Mouse (Mus musculus) 3134 (cell line): ENCODE measurements around the gene Arhgap6.
A peak's percentile ranks its signal among the peaks of the same experiment; 100 is the strongest.

Experiments
- DNase-seq: peaks from one replicate; pipeline ENCODE4 v3.0.0-alpha.2; 2011; ENCODE audit warnings: low spot score; ENCODE audit not compliant: insufficient read length; ENCODE audit errors: extremely low read depth

Gene Arhgap6

DNA sequence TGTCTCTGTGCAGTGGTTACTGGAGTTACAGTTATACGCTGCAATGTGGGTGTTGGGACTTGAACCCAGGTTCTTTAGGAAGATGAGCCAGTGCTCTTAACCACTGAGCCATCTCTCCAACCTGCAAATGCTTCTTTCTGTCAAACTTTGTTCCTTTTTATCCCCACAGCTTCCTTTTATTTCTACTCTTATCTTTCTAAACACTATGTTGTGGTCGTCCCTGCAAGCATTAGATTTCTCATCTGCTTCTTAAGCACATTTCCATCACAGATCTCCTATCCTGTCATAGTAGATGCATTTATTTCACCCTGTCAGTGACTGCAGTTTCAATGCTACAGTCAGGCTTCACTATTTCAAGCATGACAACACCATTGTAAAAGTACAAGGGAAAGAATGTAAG lies 312.5 kb downstream of the Arhgap6 start:
- DNase-seq = no peak

- no peak for DNase-seq
These were observed 315.1 kb downstream of the Arhgap6 start for GRCm38 (mm10) chrX:169110031-169110430.

DNA sequence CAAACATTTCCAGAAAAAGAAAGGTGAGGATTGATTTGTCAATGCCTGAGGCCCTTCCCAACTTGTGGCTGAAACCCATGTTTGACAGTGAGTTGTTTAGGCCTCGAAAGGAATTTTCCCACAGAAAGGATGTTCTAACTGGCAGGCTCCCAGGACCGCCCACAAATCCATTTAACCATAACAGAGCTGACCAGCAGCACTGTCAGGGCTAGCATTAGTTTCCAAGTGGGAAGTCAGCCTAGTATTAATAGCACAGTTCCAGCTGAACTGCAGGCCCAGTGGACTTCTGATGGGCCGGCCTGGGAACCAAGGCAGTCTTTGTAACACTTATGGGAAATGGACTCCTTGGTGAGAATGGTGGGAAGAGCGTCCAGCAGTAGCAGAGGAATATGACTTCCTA lies 317.8 kb downstream of the Arhgap6 start:
- peak; percentile 25 for DNase-seq

DNA sequence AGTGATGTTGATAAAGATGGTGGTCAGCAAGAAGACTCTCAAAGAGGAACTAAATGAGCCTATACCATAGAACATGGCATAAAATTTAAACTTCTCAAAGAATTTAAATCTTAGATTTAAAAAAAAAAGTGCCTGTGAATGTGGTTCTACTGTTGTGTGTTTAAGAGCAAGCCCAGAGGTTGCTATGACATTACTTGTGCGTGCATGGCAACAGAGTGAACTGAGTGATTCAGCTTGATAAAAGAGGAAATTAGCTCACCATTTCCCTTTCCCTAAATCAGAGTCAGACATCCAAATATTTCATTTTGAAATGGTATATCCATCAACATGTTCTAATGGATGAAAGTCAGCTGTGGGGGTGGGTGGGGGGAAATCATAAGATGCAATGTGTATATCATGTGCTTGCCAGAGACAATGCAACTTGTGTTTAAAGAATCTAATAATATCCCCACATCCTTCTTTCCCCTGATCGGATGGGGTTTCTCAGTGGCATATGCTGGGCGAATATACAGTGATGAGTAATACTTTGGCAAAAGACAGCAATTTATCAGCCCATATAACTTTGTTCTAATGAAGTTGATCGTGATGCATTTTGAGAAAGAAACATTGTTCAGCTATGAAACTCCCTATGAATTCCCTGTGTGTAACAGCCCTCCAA lies 328.3 kb downstream of the Arhgap6 start:
- DNase-seq = peak; percentile 7

- no peak for DNase-seq
These were observed 328.9 kb downstream of the Arhgap6 start for GRCm38 (mm10) chrX:169123773-169124151.

- DNase-seq = no peak
These were observed 344.9 kb downstream of the Arhgap6 start for GRCm38 (mm10) chrX:169139758-169140157.

GRCm38 (mm10) chrX:169140467-169140866 lies 345.6 kb downstream of the Arhgap6 start:
- DNase-seq = no peak

DNA sequence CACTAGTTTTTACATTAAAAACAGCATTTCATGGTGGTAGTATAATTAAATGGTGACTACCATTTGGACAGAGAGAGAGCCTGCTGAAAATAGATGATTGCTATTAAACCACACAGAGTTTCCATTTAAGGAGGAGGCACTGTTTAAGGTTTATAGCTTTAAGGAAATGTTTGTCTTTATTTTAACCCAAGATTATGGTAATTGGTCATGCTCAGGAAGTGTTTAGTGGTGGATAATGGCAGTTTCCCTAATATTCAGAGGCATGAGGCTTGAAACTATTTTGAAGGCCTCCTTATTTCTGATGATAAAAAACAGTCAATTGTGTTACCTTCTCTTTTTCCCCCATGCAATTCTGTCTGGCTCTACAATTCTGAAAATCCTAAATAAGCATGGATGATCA lies 358.9 kb downstream of the Arhgap6 start:
- DNase-seq = no peak

DNA sequence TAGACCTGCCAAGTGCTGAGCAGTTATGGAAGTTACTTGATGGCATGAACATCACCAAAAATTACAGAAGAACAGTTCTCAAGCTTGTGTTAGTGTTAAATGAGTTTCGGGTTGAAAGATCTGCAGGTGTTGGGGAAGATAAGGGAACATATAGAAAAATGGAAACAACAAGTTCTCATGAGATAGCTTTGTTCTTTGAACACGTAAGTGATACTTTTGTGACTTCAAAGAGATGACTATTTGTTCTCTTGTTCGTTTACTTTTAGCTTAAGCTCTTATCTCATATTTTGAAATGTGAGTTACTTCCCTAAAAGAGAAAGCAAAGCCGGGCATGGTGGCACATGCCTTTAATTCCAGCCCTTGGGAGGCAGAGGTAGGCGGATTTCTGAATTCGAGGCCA lies 363.5 kb downstream of the Arhgap6 start:
- DNase-seq = no peak

DNA sequence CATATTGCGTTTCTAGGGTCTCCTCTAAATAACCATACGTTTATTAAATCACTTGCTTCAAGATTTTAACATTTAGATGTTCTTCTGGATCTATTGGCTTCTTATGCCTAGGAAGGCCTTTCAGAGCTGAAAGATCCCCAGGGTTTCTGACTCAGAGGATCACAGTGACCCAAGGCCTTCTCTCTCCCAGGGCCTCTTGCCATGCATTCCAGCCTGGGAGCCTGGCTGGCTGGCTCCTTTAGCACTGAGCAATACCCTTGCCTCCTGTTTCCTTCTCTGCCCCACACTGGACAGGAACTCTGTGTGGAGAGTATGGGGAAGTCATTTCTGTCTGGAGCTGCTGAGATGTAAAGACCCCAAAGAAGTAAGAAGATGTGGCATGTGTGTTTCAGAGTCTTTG lies 376.1 kb downstream of the Arhgap6 start:
- DNase-seq = no peak

DNA sequence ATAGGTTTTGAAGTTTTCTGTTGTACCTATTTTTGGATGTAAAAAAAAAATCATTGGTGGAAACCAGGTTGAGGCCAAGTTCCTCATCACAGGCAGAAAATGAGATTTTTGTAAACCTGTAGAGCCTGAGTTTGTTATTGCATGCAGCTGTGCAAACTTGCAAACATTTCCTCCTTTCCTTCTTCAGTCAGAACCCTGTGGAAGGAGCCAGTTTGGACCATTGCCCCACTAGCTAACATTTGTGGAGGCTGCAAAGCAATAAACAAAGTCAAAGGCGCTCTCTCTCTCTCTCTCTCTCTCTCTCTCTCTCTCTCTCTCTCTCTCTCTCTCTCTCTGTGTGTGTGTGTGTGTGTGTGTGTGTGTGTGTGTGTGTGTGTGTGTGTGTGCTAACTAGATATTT lies 378.9 kb downstream of the Arhgap6 start:
- DNase-seq = no peak

GRCm38 (mm10) chrX:169178634-169179033 lies 383.7 kb downstream of the Arhgap6 start:
- DNase-seq = no peak

DNA sequence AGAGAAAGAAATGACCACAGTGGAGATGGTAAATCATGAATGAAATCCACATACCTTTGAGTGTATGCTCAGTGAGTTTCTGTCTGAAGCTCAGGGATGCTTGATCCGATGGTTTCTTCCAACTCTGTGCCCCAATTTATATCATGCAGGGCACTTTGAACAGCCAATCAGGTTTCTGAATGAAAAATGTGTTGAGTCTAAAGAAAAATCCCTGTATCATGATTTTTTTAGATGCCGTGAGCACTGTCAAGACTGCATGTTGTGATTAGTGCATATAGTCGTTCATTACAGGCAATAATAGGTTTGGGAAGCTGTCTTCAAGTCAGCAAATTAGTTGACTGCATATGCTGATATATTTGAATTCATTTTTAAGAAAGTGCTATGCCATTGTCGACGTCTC lies 392.2 kb downstream of the Arhgap6 start, which contains the start of gene Amelx:
Gene Amelx (minus strand): TSS at position 101 of the 400 bp plus-strand sequence.
- no peak for DNase-seq

GRCm38 (mm10) chrX:169210019-169210418 lies 415.1 kb downstream of the Arhgap6 start:
- DNase-seq = no peak

- DNase-seq = no peak
These were observed 425.2 kb downstream of the Arhgap6 start for GRCm38 (mm10) chrX:169220064-169220463.

DNA sequence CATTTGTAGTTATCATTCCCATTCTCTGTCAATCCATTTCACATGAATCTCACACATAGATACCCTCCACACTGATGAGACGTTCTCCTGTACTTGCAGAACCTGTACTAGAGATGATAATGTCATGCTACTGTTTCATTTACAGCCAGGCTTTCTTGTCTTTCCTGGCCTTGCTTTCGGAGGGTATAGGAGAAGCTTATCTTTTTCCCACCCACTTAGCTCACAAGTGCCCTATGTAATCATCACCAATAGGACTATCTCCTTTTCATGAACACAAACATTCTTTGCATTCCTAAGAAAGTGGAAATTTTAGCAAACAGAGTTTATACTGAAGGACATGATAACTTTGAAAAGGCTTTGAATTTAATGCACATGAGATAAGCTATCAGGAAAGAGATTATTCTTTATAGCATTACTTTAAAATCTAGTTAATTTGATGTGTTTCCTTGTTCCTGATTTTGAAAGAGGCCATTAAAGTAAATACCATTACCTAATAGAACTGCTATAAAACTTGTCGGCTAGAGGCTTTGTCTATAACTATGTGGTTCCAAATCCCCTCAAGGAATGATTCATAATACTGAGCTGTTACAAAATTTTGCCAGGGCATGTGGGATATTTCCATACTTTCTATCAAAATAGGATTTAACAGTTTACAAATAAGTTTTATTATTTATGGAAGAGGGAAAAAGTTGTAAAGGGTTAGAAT lies 427.6 kb downstream of the Arhgap6 start:
- no peak for DNase-seq

DNA sequence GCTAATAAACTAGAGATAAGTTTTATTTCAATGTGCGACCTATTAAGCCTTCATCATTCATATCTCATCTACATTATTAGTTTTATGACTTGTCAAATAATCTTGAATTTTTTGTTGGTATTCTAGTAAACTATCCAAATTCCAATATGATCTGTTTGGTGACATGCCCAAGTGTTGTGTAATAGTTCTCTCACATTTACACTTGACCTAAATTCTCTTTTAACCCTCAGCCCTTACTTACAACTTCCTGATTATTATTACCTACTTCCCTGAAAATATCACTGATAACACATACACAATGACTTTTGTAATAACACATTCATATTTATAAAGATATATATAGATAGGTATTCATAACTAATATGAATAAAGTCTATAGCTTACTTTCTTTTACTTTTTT lies 461.0 kb downstream of the Arhgap6 start:
- no peak for DNase-seq

GRCm38 (mm10) chrX:169256741-169257140 lies 461.8 kb downstream of the Arhgap6 start:
- DNase-seq = no peak

GRCm38 (mm10) chrX:169261034-169261433 lies 466.1 kb downstream of the Arhgap6 start:
- no peak for DNase-seq

DNA sequence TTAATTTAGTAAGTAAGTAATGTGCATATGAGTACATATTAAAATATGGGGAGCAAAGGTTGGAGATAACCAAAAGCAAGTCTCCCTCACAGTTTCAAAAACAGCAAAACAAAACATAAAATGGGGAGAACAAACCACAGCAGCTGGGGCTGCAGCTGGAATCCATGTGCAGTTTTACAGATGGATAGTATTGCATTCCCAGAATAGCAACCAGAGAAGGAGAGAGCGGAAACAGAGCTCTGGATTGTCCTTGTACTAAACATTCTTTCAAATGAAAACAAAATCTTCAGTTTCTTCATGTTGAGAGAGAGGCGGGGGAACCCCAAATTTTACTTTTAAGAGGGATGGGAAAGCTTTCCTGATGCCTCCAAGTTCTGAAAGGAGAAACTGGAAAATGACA lies 467.3 kb downstream of the Arhgap6 start:
- DNase-seq = no peak

DNA sequence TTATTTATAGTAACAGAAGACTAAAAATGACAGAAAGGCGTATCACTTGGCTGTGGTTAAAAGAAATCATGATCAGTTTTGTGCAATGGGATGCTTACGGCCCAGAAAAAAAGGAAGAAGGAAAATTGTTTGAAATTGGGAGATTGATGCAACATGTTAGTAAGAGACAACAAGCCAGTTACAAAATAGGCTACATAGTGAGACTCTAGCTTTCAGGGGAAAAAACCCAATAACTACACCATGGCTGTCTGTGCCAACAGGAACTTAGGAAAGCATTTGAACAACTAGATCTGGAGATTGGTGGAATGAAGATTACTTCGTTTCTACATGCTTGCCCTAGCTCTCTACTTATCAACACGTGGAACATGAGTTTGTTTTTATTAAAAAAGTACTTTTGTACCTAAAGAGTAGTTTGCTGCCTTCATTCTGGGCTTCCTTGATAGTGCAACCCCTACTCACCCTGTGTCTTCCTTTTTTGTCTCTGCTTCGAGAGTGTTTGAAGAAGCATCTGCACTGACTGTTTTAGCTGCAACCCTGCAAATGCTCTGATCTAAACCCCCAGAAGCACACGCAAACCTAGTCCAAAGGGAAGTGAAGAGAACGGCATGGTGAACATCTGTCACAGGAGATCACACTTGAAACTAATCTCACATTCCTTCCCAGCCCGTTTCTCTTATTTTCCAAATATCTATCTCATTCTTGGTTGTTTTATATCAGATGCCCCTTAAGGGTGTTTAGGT lies 468.7 kb downstream of the Arhgap6 start:
- no peak for DNase-seq

- peak; percentile 18 for DNase-seq
These were observed 504.7 kb downstream of the Arhgap6 start for GRCm38 (mm10) chrX:169299579-169299978.
